Mouse (Mus musculus) MEL (cell line): ENCODE measurements around the gene Pdzd7. TPM values are rescaled to one million over a fixed set of nuclear protein-coding genes. Genes with fewer than 3 reads are reported as not detected.
A peak's percentile ranks its signal among the peaks of the same experiment; 100 is the strongest.

ENCODE experiments used
- DNase-seq: peaks from one replicate; pipeline ENCODE4 v3.0.0; 2011; ENCODE audit warnings: low read depth, low spot score
- H3K27ac ChIP-seq: 2 replicates; pipeline ENCODE4 v1.5.1; 2012; ENCODE audit warnings: low read depth, mild to moderate bottlenecking, control low read depth, low read length, moderate library complexity; ENCODE audit not compliant: control insufficient read depth
- H3K27me3 ChIP-seq, 2 experiments: fragments of 150-350 bp in 1 of 2; sonication (generic) in 1 of 2; 2 replicates each; pipeline ENCODE4 v1.6.1; 2012; ENCODE audit warnings: low read length in 2 of 2, mild to moderate bottlenecking in 2 of 2, improper control_type of control experiment in 1 of 2, moderate library complexity in 1 of 2; ENCODE audit not compliant: insufficient read depth in 2 of 2, control insufficient read depth in 1 of 2
- H3K36me3 ChIP-seq, 2 experiments: 2 replicates each; pipeline ENCODE4 v1.6.1; 2012 to 2014; ENCODE audit warnings: low read length in 2 of 2, improper control_type of control experiment in 1 of 2, inconsistent platforms in 1 of 2, mild to moderate bottlenecking in 1 of 2; ENCODE audit not compliant: insufficient read depth in 2 of 2, control insufficient read depth in 1 of 2
- H3K4me1 ChIP-seq, 2 experiments: fragments of 150-350 bp in 1 of 2; sonication (generic) in 1 of 2; 2 replicates each; pipeline ENCODE4 v1.6.1; 2012; ENCODE audit warnings: low read length in 2 of 2, improper control_type of control experiment in 1 of 2, mild to moderate bottlenecking in 1 of 2; ENCODE audit not compliant: insufficient read depth in 2 of 2, control insufficient read depth in 1 of 2
- H3K4me3 ChIP-seq, 2 experiments: fragments of 150-350 bp in 1 of 2; sonication (generic) in 1 of 2; 2 replicates each; pipeline ENCODE4 v1.5.1; 2012; ENCODE audit warnings: low read depth in 2 of 2, low read length in 2 of 2, mild to moderate bottlenecking in 2 of 2, moderate library complexity in 2 of 2, control low read depth in 1 of 2, improper control_type of control experiment in 1 of 2; ENCODE audit not compliant: control insufficient read depth in 1 of 2, insufficient read depth in 1 of 2
- H3K79me2 ChIP-seq: 2 replicates; pipeline ENCODE4 v1.6.1; 2012; ENCODE audit warnings: mild to moderate bottlenecking, low read length, moderate library complexity; ENCODE audit not compliant: control insufficient read depth, poor library complexity, insufficient read depth
- H3K9ac ChIP-seq: 2 replicates; pipeline ENCODE4 v1.6.1; 2012; ENCODE audit warnings: low read depth, mild to moderate bottlenecking, control low read depth, low read length, moderate library complexity; ENCODE audit not compliant: control insufficient read depth, poor library complexity, severe bottlenecking
- H3K9me3 ChIP-seq: fragments of 150-350 bp; sonication (generic); replicated peaks from 2 replicates; pipeline ENCODE4 v1.6.1; 2012; ENCODE audit warnings: mild to moderate bottlenecking, low read length, improper control_type of control experiment, moderate library complexity; ENCODE audit not compliant: insufficient read depth
- BHLHE40 ChIP-seq: IDR thresholded peaks from 2 replicates; pipeline ENCODE4 v1.6.1; 2012; ENCODE audit warnings: low read depth, mild to moderate bottlenecking, inconsistent platforms, low read length, improper control_type of control experiment, borderline replicate concordance
- CTCF ChIP-seq, 3 experiments: IDR thresholded peaks in 2 of 3; conservative IDR thresholded peaks in 1 of 3; 2 replicates each; pipeline ENCODE4 v1.5.1; 2011 to 2012; ENCODE audit warnings: low read length in 3 of 3, low read depth in 2 of 3, mild to moderate bottlenecking in 2 of 3, improper control_type of control experiment in 1 of 3, inconsistent platforms in 1 of 3, mixed read lengths in 1 of 3, moderate library complexity in 1 of 3; ENCODE audit not compliant: control insufficient read depth in 1 of 3, insufficient read depth in 1 of 3, poor library complexity in 1 of 3, severe bottlenecking in 1 of 3
- E2F4 ChIP-seq: IDR thresholded peaks from 2 replicates; pipeline ENCODE4 v1.6.1; 2011; ENCODE audit warnings: low read depth, low read length, improper control_type of control experiment, borderline replicate concordance
- ETS1 ChIP-seq: IDR thresholded peaks from 2 replicates; pipeline ENCODE4 v1.6.1; 2012; ENCODE audit warnings: low read depth, mild to moderate bottlenecking, inconsistent platforms, low read length, improper control_type of control experiment, moderate library complexity
- GABPA ChIP-seq: IDR thresholded peaks from 2 replicates; pipeline ENCODE4 v1.6.1; 2012; ENCODE audit warnings: low read depth, mild to moderate bottlenecking, inconsistent platforms, low read length, improper control_type of control experiment, moderate library complexity
- GATA1 ChIP-seq: IDR thresholded peaks from 2 replicates; pipeline ENCODE4 v1.6.1; 2011; ENCODE audit warnings: low read depth, low read length, improper control_type of control experiment
- JUND ChIP-seq: IDR thresholded peaks from 2 replicates; pipeline ENCODE4 v1.6.1; 2011; ENCODE audit warnings: low read depth, mild to moderate bottlenecking, improper control_type of control experiment, low read length
- KAT2A ChIP-seq: conservative IDR thresholded peaks from 2 replicates; pipeline ENCODE4 v1.6.1; 2012; ENCODE audit warnings: low read depth, low read length, improper control_type of control experiment, inconsistent platforms
- MAFK ChIP-seq: IDR thresholded peaks from 2 replicates; pipeline ENCODE4 v1.6.1; 2011; ENCODE audit warnings: low read depth, mild to moderate bottlenecking, low read length, improper control_type of control experiment, borderline replicate concordance
- MAX ChIP-seq: IDR thresholded peaks from 2 replicates; pipeline ENCODE4 v1.6.1; 2011; ENCODE audit warnings: low read length, improper control_type of control experiment
- MEF2A ChIP-seq: IDR thresholded peaks from 2 replicates; pipeline ENCODE4 v1.6.1; 2014; ENCODE audit warnings: low read depth, mild to moderate bottlenecking, inconsistent platforms, low read length, improper control_type of control experiment; ENCODE audit not compliant: poor library complexity, insufficient replicate concordance, severe bottlenecking; ENCODE audit errors: extremely low read depth
- MXI1 ChIP-seq: IDR thresholded peaks from 2 replicates; pipeline ENCODE4 v1.6.1; 2011; ENCODE audit warnings: mild to moderate bottlenecking, low read depth, low read length, improper control_type of control experiment
- MYC ChIP-seq: IDR thresholded peaks from 2 replicates; pipeline ENCODE4 v1.6.1; 2011; ENCODE audit warnings: low read depth, mild to moderate bottlenecking, low read length, improper control_type of control experiment, moderate library complexity
- NELFE ChIP-seq: IDR thresholded peaks from 2 replicates; pipeline ENCODE4 v1.6.1; 2011; ENCODE audit warnings: low read depth, low read length, improper control_type of control experiment
- NRF1 ChIP-seq: IDR thresholded peaks from 2 replicates; pipeline ENCODE4 v1.6.1; 2014; ENCODE audit warnings: low read depth, mild to moderate bottlenecking, inconsistent platforms, low read length, improper control_type of control experiment, moderate library complexity; ENCODE audit not compliant: poor library complexity, insufficient read depth, severe bottlenecking
- POLR2A ChIP-seq, 2 experiments: IDR thresholded peaks; 2 replicates each; pipeline ENCODE4 v1.6.1; 2011 to 2012; ENCODE audit warnings: low read length in 2 of 2, mild to moderate bottlenecking in 2 of 2, control low read depth in 1 of 2, improper control_type of control experiment in 1 of 2, low read depth in 1 of 2, moderate library complexity in 1 of 2; ENCODE audit not compliant: control insufficient read depth in 1 of 2, insufficient read depth in 1 of 2, poor library complexity in 1 of 2
- POLR2AphosphoS2 ChIP-seq: IDR thresholded peaks from 2 replicates; pipeline ENCODE4 v1.6.1; 2011; ENCODE audit warnings: low read length, improper control_type of control experiment
- RAD21 ChIP-seq: IDR thresholded peaks from 2 replicates; pipeline ENCODE4 v1.6.1; 2011; ENCODE audit warnings: mild to moderate bottlenecking, low read depth, low read length, improper control_type of control experiment
- RCOR1 ChIP-seq: IDR thresholded peaks from 2 replicates; pipeline ENCODE4 v1.6.1; 2012; ENCODE audit warnings: low read depth, mild to moderate bottlenecking, inconsistent platforms, low read length, improper control_type of control experiment
- SIN3A ChIP-seq: IDR thresholded peaks from 2 replicates; pipeline ENCODE4 v1.6.1; 2012; ENCODE audit warnings: low read length, improper control_type of control experiment, inconsistent platforms
- UBTF ChIP-seq: IDR thresholded peaks from 2 replicates; pipeline ENCODE4 v1.6.1; 2012; ENCODE audit warnings: low read depth, mild to moderate bottlenecking, inconsistent platforms, low read length, improper control_type of control experiment, moderate library complexity, borderline replicate concordance; ENCODE audit not compliant: insufficient read depth
- USF2 ChIP-seq, 2 experiments: IDR thresholded peaks; 2 replicates each; pipeline ENCODE4 v1.6.1; 2011 to 2012; ENCODE audit warnings: improper control_type of control experiment in 2 of 2, low read length in 2 of 2, borderline replicate concordance in 1 of 2, inconsistent platforms in 1 of 2, low read depth in 1 of 2, mild to moderate bottlenecking in 1 of 2; ENCODE audit not compliant: insufficient read depth in 1 of 2
- ZKSCAN1 ChIP-seq: IDR thresholded peaks from 2 replicates; pipeline ENCODE4 v1.6.1; 2012; ENCODE audit warnings: low read depth, mild to moderate bottlenecking, inconsistent platforms, low read length, improper control_type of control experiment, moderate library complexity
- ZMIZ1 ChIP-seq: IDR thresholded peaks from 2 replicates; pipeline ENCODE4 v1.6.1; 2012; ENCODE audit warnings: low read depth, mild to moderate bottlenecking, inconsistent platforms, low read length, improper control_type of control experiment, moderate library complexity
- ZNF384 ChIP-seq: IDR thresholded peaks from 2 replicates; pipeline ENCODE4 v1.6.1; 2012; ENCODE audit warnings: low read depth, mild to moderate bottlenecking, inconsistent platforms, low read length, improper control_type of control experiment
- polyA plus RNA-seq, 2 experiments: library from polyadenylated mRNA; stranded (reverse) in 1 of 2; unstranded in 1 of 2; fragments of >175 nt in 1 of 2; fragments of >200 nt in 1 of 2; gene quantifications; 2 replicates each; pipeline versions ENCODE4 v1.2.1 to v1.2.4; 2012; ENCODE audit warnings: low replicate concordance in 2 of 2, low read depth in 1 of 2; ENCODE audit not compliant: insufficient read length in 2 of 2, insufficient read depth in 1 of 2, missing spikeins in 1 of 2
- total RNA-seq: library from RNA; depleted of rRNA; stranded (reverse); fragments of 300-350 nt; gene quantifications from 2 replicates; pipeline ENCODE4 v1.2.3, GENCODE M21; 2012

Gene Pdzd7
- total and polyA plus RNA-seq, 3 experiments, result 0.08 to 0.56 TPM; not detected in 1

- TF ChIP-seq ETS1, result no peak
- TF ChIP-seq E2F4, result no peak
- no peak for TF ChIP-seq ZMIZ1
- no peak for TF ChIP-seq JUND
- TF ChIP-seq, all 39 proteins: peak for 5
These were observed 31.3 kb upstream of the Pdzd7 start (continued) for GRCm38 (mm10) chr19:45076586-45077510.

GRCm38 (mm10) chr19:45076036-45076575 is 30.6 kb upstream of the Pdzd7 start:
- Histone ChIP-seq H3K4me1 (peaks cover 0 to 29% of the 10 kb centered on the region in 2 experiments; a peak in 2 of 4 replicates), H3K9ac (peak overlapping the region; percentile 73), H3K79me2 (peaks cover 5% of the 10 kb centered on the region; the same call in 1 of the 2 replicates)

GRCm38 (mm10) chr19:45075323-45076035 is 30.0 kb upstream of the Pdzd7 start:
- Histone ChIP-seq H3K4me3 (peak overlapping the region; percentile 56 to 77), H3K4me1 (peaks cover 0 to 24% of the 10 kb centered on the region in 2 experiments; a peak in 2 of 4 replicates), H3K9me3 (no peaks in the 10 kb centered on the region), H3K27me3 (peaks cover 0 to 6% of the 10 kb centered on the region in 2 experiments; a peak in 1 of 4 replicates), H3K27ac (peak overlapping the region; percentile 85), H3K36me3 (peaks cover 0 to 17% of the 10 kb centered on the region in 2 experiments; a peak in 2 of 4 replicates), H3K9ac (peak overlapping the region; percentile 73), H3K79me2 (peaks cover 5% of the 10 kb centered on the region; the same call in 1 of the 2 replicates)
- peak; percentile 88 for DNase-seq
- TF ChIP-seq BHLHE40 (no peak), UBTF (peak; percentile 91; the same call in 1 of the 2 replicates), KAT2A (no peak), RAD21 (no peak), NRF1 (no peak), MEF2A (no peak), RCOR1 (0 out of 2 replicates have a peak, but pooled peaks have one; percentile 43), POLR2AphosphoS2 (no peak), MXI1 (peak; percentile 50; the same call in 1 of the 2 replicates), MYC (peak; percentile 63; the same call in 1 of the 2 replicates), CTCF (IDR thresholded peaks at IDR 0.05 in 2 of 3, conservative IDR thresholded peaks at IDR 0.05 in 1 of 3; ENCODE audit: control insufficient read depth in 1 of 3, insufficient read depth in 1 of 3, low read depth in 2 of 3, low read length in 3 of 3, poor library complexity in 1 of 3, severe bottlenecking in 1 of 3) (peak in 2 of 3 experiments; percentile 2 to 8; a peak in 1 of 6 replicates), E2F4 (peak; percentile 48; the same call in 1 of the 2 replicates), MAFK (no peak), MAX (no peak; the same call in none of the 2 replicates), POLR2A (IDR thresholded peaks at IDR 0.05; ENCODE audit: control insufficient read depth in 1 of 2, insufficient read depth in 1 of 2, low read depth in 1 of 2, low read length in 2 of 2, poor library complexity in 1 of 2) (peak in 1 of 2 experiments; percentile 6; a peak in 1 of 4 replicates), GABPA (no peak), NELFE (peak; percentile 34; the same call in 1 of the 2 replicates)

More at GRCm38 (mm10) chr19:45076036-45076575, 30.6 kb upstream of the Pdzd7 start:
- Histone ChIP-seq H3K27ac (peak overlapping the region; percentile 85), H3K27me3 (peaks cover 0 to 6% of the 10 kb centered on the region in 2 experiments; a peak in 1 of 4 replicates), H3K9me3 (no peaks in the 10 kb centered on the region), H3K36me3 (peaks cover 0 to 17% of the 10 kb centered on the region in 2 experiments; a peak in 2 of 4 replicates), H3K4me3 (peak overlapping the region; percentile 56 to 77)
- TF ChIP-seq JUND (no peak), GATA1 (0 out of 2 replicates have a peak, but pooled peaks have one; percentile 18), SIN3A (peak; percentile 19; the same call in 1 of the 2 replicates), CTCF (IDR thresholded peaks at IDR 0.05 in 2 of 3, conservative IDR thresholded peaks at IDR 0.05 in 1 of 3; ENCODE audit: control insufficient read depth in 1 of 3, insufficient read depth in 1 of 3, low read depth in 2 of 3, low read length in 3 of 3, poor library complexity in 1 of 3, severe bottlenecking in 1 of 3) (no peak), ZNF384 (peak; percentile 71), USF2 (IDR thresholded peaks at IDR 0.05; ENCODE audit: borderline replicate concordance in 1 of 2, insufficient read depth in 1 of 2, low read depth in 1 of 2, low read length in 2 of 2) (no peak), ZKSCAN1 (no peak)
- DNase-seq, result peak; percentile 76
